Mouse (Mus musculus) G1E (cell line): ENCODE measurements around the gene Cop1.

Experiments
- CTCF ChIP-seq: IDR thresholded peaks from 2 replicates; pipeline ENCODE4 v1.5.1; 2012; ENCODE audit warnings: low read depth, low read length, inconsistent platforms, mixed read lengths
- POLR2AphosphoS5 ChIP-seq: IDR thresholded peaks from 2 replicates; pipeline ENCODE4 v1.6.1; 2012; ENCODE audit warnings: low read depth, low read length, inconsistent platforms; ENCODE audit not compliant: insufficient replicate concordance
- TAL1 ChIP-seq: conservative IDR thresholded peaks from 2 replicates; pipeline ENCODE4 v1.6.1; 2012; ENCODE audit warnings: low read depth, low read length, inconsistent platforms, mixed read lengths

DNA sequence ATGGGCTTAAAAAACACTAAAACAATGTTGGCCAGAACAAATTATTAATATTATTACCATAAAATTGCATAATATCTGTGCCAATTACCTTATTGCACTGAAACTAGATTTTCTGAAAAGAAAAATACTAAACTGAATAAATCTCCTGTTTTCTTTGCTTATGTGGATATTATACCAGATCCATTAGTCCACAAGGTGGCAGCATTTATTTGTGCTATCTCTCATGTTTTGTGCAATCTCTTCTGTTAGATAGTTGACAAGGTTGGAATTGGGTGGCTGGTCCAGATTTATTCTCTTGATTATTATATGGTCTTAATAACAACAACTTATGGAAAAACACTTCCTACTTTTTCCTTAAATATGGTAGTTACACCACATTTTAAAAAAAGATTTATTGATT, 58.1 kb downstream of the Cop1 start:
- TF ChIP-seq CTCF (no peak), TAL1 (no peak), POLR2AphosphoS5 (no peak)
